Mouse (Mus musculus) liver, embryonic 14.5 days (tissue): Measurements from ENCODE around the gene Fam192a.

Experiments
- CTCF ChIP-seq: IDR thresholded peaks from 2 replicates; pipeline ENCODE4 v1.5.1; 2016; ENCODE audit warnings: antibody characterized with exemption, low read depth, control low read depth
- EP300 ChIP-seq: IDR thresholded peaks from 2 replicates; pipeline ENCODE4 v1.6.1; 2016; ENCODE audit warnings: antibody characterized with exemption, low read depth

DNA sequence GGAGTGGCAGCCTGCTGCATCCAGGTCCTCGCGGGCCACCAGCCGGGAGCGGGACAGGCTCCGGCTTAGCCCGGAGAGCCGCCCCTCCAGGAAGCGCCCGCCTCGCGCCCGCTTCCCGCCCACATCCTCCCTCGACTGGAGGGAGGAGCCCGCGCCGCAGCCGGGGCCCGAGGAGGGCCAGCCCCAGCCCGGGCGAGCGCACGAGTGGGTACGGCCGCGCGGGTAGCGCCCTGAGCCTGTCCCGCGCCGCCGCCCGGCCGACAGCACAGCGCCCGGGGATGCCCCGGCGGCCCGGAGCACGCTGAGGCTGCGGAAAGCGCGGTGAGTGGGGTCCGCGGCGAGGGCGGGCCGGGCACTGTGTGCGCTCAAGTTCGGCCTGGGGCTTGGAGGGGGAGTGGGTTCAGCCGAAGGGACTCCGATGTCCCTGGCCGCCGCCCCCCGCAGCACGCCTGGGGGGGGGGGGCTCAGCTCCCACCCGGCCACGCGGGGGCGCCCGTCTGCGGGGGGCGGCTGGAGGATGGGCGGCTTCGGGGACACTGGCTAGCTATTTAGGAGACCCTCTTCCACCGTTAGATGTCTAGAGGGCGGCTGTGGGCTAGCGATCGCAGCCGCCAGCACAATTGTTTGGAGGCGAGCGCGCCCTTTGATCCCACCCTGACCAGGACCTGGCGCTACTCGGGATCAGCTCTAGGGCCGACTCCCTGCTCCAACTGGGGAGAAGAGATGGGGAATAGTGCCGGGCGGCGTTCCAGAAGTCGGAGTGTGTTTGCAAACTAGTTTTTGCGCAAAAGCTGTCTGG, 68.7 kb downstream of the Fam192a start, which contains the start of gene Cpne2:
- TF ChIP-seq EP300 (no peak), CTCF (peak; percentile 20; the same call in 1 of the 2 replicates)
